Mouse (Mus musculus) neural tube, embryonic 11.5 days (tissue): ENCODE results near the gene Orc5. TPM values are rescaled to one million over a fixed set of nuclear protein-coding genes. Genes with fewer than 3 reads are reported as not detected.

Experiments used
- polyA plus RNA-seq: library from polyadenylated mRNA; unstranded; fragments of >200 nt; fragmentation: Nextera tagmentation; extraction: Ambion mirVana; gene quantifications from 2 replicates; pipeline ENCODE4 v1.2.1, GENCODE M21; 2014

The Orc5 gene
- polyA plus RNA-seq, 1 experiment from 2014 or later = 49.0 TPM

Other genes starting within 250 kb of the Orc5 start
- gene Reln, start 205.7 kb downstream of the Orc5 start, polyA plus RNA-seq = 18.8 and 21.0 TPM in 2 replicates
- 0.44 and 0.58 TPM in 2 replicates for gene Lhfpl3, start 195.6 kb upstream of the Orc5 start, polyA plus RNA-seq